Mouse (Mus musculus): ENCODE results near the gene Phactr1.

Phactr1 gene

DNA sequence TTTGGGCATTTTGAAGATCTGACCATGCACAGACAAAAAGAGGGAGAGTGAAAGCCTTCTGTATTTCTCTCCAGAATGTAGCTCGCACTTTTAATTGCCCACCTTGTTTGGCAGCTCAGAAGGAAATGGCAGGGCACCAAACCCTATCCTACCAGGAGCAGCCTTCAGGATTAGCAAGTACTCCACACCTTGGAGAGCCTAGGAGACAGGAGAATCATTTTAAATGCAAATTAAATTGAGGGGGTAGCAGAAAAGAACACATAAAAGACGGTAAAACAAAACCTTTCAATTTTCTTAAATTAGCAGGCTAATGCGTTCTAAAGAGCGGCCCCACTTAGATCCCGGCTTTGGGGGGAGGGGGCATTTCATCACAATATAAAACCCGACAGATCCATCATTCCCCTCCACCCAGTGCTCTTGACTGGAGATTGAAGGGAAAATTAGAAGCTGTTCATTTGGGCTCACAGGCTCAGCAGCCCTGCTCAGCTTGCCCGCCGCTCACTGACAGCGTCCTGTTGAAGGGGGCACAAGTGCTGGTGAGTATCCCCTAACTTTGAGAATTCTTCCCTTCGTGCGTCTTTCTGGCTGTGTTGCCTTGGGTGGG, at the start of gene Phactr1:
Gene Phactr1, plus strand, starts transcription at position 233 of the 604 bp plus-strand sequence.
- DNase-seq (ENCODE audit: low spot score in 2 of 2): no peak

DNA sequence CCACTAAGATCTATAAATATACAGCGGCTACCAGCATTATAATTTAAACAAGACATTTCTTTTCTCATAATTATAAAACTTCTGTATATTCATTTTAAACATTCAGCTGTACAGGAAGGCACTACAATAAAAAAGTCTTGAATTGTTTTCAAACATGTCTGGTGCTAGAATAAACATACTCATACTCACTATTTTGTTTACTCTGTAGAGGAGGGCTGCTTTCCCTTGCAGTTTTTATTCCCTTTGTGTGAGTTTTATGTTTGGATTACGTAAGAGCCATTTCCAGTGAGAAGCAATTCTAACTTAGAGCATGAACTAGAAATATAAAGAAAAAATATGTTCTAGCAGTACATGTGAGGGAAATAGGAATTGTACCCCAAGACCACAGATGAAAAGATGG, 45.5 kb upstream of the Phactr1 start:
- no peak for DNase-seq (ENCODE audit: low spot score in 2 of 2)

DNA sequence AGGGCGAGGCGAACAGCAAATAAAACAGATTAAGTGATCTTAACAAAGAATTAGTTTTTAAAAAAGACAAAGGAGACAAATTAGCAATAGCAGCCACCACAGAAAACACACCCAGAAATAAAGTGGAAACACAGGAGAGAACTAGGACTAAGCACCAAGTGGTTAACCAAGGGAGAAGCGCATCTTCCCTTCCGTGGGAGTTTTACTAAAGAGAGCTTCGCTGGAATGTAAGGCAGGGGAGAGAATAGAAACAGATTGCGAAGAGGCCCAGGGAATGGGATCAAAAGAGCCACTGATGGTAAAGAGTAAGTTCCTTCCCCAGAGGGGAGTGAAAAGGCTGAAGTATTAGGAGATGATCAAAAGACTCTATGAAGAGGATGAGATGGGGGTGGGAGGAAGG, 30.2 kb upstream of the Phactr1 start:
- no peak for DNase-seq (ENCODE audit: low spot score in 2 of 2)

DNA sequence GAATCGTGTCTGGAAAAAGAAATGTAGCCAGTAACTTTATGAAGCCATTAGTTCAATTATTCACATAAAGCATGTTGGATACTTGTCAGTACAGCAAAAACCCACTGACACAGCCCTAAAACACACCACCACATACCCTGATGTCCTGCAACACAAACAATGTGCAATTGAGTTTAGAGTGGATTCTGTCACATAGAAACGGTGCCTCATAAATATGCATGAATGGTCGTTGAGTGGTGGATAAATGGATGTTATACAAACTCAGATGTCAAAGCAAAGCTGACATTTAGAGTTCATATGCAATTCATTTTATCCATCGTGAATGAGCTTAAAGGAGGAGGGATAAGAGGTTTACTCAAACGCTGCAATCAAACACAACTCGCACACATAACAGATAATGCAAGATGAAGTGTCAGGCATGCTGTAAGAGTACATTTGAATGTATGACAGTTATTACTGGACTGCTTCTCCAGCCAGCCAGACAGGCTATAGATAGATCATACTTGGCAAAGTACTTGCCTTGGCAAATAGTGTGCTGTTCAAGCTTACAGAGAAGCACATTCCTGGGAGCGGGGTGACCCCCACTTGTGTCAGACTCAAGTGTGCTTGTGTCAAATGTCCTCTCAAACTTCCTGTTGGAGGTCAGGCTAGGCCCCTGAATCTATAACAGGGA, 23.6 kb upstream of the Phactr1 start:
- DNase-seq (ENCODE audit: low spot score in 2 of 2): no peak

DNA sequence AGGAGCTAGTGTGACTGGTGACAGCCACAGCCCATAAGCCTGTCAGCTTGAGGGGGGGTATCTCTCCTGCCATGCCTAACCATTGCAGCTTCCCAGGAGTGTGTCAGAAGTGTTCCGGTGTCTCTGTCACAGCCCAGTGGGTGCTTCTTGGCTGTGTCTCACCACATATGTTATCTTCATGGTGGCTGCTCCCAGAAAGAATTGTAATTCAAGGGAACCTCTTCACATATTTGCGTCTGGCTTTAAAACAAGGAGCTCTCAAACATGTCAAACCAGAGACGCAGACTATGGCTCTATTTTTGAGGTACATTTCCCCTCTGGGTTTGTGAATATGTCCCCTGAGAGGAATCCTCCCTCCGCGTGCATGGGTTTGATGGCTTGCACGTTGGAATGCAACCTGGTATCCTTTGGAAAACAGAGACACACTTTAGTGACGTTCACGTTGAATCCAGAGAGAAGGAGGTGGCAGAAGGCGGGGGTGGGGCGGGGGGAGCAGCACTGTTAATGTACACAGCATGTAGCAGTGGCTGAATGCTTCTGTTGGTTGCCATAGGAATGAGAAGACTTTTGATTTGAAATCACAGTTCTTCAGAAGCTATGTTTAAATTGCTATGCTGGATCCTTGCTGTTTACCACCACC, 8.7 kb upstream of the Phactr1 start:
- DNase-seq (ENCODE audit: low spot score in 2 of 2): peak; percentile 48 to 57

DNA sequence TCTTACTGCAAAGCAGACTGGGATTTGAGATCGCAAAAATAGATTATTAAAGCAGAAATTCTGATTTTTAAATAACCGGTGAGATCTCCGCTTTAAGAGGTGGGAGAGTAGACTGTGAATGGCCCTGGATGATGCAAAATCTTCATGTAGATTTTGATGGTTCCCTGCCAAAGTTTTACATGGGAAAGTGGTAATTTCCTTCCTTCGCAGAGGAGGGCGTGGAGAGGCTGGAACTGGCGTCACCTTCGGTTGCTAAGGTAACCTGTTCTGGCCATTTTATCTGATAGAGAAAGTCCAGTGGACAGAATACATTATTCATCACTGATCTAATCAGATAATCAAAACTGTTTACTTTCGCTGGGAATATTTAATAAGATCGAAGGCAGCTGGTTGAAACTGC, 876 bp downstream of the Phactr1 start:
- peak in 1 of 2 experiments; percentile 72 for DNase-seq (ENCODE audit: low spot score in 2 of 2)

DNA sequence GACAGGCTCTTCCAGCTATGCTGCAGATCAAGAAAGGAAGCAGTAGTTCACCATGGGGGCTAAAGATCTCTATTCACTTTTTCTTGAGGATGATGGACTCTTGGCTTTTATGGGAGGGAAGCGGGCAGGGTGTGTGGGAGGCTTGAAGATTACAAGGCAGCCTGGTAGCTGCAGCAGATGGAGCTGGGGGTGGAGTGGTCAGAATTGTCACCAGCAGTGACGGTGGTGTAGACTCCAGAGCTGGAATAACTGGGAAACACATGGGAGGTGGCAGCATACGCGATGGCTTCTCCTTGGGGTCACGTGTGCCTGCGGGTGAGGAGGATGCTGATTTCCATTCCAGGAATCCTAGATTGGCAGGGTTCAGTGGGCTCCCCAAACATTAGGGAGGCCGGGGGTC, 3.8 kb downstream of the Phactr1 start:
- DNase-seq (ENCODE audit: low spot score in 2 of 2): peak; percentile 91 to 95

DNA sequence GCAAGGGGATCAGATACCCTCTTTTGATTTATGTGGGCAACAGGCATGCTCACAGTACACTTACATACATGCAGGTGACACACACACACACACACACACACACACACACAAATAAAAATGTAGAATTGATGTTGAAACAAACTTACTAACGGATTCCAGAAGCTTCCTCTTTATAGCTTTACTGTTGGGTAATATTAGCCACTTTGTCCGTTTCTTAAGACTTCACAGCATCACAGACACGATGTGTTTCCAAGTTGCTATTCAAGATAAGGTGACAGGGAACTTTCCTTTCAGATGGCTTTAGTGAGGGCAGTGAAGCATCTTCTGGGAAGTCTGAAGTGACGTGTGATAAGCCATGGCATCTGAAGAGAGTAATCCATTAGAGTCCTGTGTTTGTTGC, 11.8 kb downstream of the Phactr1 start:
- DNase-seq (ENCODE audit: low spot score in 2 of 2): no peak

DNA sequence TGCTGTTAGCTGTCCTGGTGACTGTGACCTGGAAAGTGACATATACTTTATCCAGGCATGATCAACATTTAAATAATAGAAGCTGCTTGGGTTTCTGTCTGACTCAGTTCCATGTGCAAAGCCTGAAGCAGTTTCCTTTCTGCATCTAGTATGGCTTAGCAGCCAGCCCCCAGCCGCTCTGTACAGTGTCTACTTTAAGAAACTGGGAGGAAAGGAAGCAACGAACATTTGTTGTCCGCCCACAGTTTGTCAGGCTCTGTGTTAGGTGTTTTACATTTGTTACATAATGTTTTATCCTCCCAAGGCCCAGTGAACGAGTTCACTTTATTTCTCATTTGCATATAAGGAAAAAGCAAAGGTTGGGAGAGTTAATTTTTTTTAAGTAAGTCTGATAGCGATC, 16.2 kb downstream of the Phactr1 start:
- DNase-seq (ENCODE audit: low spot score in 2 of 2): peak; percentile 85 to 88

DNA sequence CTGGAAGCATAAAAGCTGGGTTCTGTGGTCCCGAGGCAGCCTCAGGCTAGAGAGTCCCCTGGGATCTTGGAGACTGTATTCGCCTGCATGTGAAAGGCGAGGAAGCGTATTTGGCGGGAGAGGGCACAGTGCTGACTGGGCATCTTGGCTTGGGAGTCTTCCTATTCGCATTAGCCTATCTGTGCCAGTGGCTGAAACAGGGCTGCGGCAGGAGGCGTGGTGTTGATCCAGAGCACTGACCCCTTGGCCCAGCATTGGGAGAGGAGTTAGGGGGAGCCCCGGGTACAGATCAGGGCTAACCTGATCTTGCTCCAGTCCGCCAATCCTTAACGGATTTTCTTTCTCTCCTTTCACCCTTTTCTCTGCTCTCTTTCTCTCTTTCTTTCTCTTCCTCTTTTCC, 28.7 kb downstream of the Phactr1 start:
- DNase-seq (ENCODE audit: low spot score in 2 of 2): no peak

DNA sequence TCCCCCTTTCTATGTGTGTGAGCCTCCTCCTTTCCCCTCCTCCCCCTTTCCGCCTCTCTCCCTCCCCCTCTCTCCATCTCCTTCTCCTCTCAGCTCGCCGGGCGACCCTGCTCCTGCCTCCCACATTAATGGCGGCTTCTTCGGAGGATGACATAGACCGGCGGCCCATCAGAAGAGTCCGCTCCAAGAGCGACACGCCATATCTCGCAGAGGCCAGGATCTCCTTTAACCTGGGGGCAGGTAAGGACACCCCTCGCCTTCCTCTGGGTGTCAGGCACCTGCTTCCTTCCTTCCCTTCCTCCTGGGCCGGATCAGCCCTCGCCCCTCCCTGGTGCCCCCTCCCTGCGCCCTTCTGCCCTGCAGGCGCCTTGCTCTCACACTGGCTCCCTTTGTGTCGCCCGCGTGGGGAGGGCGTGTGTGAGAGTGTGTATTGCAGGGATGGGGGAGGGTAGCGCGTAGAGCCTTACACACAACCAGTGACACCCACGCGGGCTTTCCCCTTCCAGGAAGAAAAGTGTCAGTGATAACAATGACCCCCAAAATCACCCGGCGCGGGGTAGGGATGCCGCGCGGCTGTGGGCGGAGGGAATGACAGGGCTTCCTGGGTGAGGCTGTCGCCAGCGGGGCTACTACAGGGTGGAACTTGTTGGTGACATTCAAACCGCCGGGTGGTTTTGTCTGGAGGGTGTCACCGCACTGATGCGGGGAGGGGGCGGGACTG, 29.3 kb downstream of the Phactr1 start:
- peak in 1 of 2 experiments; percentile 15 for DNase-seq (ENCODE audit: low spot score in 2 of 2)

DNA sequence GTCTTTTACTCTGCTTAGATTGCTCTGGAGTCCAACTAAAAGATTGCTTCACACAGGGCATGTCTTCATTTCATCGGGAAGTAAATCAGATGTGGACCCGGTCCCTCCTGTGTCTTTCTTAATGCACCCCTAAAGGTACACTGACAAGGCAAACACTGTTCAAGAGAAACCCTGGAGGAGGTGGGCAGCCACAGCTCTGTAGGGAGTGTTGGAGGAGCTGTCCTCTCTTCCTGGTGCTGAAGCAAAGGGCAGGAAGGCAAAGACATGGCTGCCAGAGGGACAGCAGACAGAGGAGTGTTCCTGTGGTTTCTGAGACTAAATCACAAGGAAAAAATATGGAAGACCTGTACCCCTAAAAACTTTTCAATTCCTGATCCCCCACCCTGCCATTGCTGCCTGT, 31.1 kb downstream of the Phactr1 start:
- DNase-seq (ENCODE audit: low spot score in 2 of 2): no peak

DNA sequence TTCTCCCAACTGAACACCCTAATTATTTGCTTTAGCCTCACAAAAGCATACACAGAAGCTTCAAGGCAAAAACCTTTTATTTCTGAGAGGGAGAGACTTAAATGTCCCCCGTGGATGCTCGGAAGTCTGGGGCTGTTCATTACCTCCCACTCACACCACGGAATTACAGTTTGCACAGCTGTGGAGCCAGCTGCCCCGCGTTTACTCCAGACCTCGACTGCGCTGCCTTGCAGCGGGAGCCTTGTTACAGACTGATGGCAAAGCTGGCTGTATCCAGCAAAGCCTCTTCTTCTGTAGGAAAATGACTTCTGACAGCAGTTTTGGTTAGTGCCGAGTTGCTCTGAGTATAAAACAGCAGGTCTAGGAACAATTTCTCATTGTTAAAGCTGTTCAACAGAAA, 39.0 kb downstream of the Phactr1 start:
- DNase-seq (ENCODE audit: low spot score in 2 of 2): no peak

DNA sequence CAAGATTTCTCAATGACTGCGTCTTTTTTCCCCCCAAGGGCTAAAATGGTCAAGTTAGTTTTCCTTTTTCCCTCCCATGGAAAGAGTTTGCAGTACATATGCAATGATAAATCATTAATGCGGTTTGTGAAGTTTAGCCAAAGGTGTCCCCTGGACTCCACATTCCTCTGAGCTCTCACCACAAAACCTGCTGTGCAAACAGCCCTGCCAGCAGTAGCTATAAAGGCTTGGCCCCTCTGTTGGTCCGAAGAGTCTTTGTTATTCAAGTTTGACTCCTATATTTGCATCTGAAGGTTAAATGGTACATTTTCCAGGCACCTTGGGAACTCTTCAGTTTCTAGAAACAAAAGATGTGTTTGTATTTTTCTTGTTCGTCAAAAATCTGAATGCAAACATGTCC, 39.7 kb downstream of the Phactr1 start:
- DNase-seq (ENCODE audit: low spot score in 2 of 2): no peak

DNA sequence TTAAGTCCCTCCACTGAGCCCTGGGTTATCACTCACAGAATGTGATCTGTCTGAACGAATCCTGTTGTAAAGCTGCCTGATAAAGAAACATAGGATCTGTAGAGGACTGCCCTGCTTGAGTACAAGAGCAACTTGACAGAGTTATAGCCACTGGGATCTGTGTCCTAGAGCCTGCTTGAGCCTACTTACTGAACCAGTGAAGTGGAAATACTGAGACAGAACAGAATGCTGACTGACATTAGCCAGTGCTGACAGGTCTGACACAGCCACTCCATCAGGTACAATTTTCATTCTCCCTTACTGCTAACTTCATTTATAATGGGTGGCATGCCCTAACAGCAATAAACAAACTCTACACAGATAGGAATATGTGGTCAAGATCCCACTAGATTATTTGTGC, 40.2 kb downstream of the Phactr1 start:
- no peak for DNase-seq (ENCODE audit: low spot score in 2 of 2)

DNA sequence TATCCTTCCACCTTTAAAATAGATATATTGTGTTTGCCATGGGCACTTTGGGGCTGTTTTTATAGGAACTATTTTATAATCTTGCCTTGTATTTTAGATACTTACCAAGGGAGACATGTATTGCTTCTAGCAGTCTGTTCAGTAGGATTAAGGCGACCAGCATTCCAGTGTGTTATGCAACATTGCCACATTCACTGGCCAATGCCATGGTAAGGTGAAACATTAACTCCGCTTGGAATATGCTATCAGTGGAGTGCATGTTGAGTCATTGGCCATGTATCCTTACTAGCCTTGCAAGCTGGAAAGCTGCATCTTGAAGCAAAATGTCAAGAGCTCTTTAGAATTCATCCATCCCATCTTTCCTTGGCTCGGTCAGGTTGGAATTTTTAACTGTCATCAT, 43.6 kb downstream of the Phactr1 start:
- DNase-seq (ENCODE audit: low spot score in 2 of 2): no peak

DNA sequence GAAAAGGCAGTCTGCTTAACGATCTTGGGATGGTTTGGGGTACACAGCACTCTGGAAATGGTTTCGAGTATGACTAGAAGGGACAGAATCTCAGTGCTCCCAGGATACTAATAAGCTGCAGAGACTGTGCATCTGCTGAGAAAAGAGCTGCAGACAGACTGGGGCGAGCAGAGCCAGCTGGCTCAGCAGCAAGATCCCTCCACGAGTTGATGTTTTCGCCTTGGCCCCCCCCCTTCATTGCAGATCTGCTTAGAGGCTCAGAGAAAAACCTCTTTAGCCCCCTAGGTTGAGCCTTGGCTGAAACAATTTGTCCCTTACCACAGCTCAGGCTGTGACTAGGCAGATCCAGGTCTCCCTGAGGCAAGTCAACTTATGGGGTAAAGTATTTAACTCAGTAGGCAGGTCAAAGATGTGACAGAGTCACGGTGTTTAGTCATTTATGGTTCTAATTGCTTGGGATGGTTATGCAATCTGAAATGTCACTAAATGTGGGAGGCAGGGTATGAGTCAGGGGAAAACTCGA, 45.3 kb downstream of the Phactr1 start:
- no peak for DNase-seq (ENCODE audit: low spot score in 2 of 2)

DNA sequence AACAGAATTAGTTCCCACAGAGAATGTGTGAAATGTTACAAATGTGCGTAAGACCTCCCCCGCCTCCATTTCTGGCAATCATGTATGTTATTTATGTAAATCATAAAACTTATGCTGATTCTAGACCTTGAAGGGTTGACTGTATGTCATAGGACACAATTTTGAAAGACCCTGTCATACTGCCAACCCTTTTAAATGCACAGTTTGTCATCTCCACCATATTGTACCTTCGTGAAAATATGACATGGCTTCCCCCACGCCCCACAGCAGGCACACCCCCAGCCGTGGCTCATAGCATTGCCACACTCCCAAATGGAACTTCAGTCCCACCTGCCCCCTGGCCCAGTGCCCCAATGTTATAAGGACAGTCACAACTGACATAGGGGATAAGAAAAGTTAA, 57.1 kb downstream of the Phactr1 start:
- DNase-seq (ENCODE audit: low spot score in 2 of 2): no peak

DNA sequence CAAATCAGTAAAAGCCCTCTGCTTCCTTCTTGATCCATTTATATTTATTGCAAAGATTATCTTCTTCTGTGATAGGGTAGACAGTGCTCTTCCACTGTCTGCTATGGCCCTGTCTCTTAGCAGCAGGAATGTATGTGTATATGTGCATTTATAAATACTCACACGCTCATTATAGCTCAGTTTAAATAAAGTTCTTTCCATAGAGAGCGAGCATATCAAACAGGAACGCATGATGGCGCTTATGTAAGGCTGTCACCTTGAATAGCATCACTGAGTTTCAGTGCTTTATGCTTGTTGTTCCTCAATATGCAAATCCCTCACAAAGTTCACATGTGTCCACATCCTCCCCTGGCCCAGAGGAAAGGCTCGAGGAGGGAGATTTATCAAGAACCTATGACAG, 57.7 kb downstream of the Phactr1 start:
- peak in 1 of 2 experiments; percentile 63 for DNase-seq (ENCODE audit: low spot score in 2 of 2)

DNA sequence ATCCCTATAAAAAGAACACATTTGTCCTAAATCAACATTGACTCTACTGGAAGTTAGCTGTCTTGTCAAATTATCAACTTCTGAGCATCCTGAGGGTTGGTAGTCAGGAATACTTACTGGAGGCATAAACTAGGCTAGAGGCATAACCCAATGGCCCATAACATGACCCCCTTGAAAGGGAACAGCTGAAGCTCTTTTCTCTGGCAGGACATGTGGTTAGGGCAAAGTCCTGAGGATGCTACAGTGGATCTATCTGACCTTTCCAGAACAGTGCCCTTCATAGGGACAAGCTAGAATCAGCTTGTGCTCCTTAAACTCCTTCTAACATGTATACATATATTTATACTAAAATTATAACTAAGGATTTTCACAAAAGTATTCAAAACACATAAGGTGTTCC, 61.8 kb downstream of the Phactr1 start:
- no peak for DNase-seq (ENCODE audit: low spot score in 2 of 2)

DNA sequence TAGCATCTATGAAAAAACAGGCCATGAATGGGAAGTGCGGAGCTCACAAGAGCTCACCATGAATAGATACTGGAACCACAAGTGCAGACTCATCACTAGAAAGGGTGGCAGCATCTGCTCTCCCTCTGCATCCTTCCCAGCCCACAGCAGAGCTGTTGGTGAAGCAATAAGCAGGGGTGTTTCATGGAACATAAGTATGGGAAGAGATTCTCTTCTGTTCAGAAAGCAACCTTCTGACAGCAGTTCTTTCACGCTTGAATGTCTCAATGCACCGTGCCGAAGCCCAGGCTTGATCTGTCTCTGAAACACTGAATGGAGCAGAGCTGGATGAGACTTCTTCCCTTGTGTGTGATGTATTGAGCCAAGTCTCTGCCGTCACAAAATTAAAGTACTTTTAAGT, 64.0 kb downstream of the Phactr1 start:
- DNase-seq (ENCODE audit: low spot score in 2 of 2): peak in 1 of 2 experiments; percentile 48

DNA sequence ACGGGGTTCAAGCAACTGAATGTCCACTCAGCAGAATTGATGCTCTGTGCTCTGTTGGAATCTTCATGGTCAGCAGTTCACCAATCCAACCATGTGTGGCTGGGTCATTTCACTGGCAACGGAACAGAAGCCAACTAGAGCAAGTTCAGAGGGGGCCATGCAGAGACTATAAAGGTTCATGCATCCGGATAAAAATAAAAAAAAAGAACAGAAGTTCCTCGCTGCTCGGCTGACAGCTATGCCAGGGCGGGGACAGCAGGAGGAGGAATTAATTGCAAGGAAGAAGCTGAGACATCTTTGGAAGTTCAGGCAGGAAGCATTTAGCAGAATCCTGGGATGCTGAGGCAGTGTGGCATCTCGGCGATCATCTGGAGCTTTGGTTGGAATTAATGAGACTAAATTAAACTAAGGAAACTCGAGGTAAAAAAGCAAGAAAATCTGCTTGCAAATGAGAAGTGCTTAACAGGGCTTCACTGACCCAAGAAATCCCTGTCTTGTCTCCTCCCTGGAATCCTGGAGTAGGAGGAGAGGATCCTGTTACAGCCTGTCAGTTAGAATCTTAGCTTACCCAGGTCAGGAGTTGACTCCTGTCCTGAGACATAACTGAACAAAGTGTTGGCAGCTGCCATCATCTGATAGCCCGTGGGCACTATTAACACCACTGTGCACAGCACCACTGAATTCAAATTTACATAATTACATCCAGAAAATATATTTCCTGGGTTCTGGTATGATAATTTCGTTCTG, 77.4 kb downstream of the Phactr1 start:
- peak; percentile 35 to 70 for DNase-seq (ENCODE audit: low spot score in 2 of 2)

Measured in right cerebral cortex, postnatal 36 days (tissue).